Mouse (Mus musculus): ENCODE results near the gene Gm5286. TPM values are rescaled to one million over a fixed set of nuclear protein-coding genes. Genes with fewer than 3 reads are reported as not detected.

The Gm5286 gene
- total RNA-seq (2023), result not detected in 2 replicates

GRCm38 (mm10) chr3:94196414-94196813 is at the start of gene Gm5286:
Gm5286 (plus strand) TSS chr3:94196714.

GRCm38 (mm10) chr3:94178093-94178492 is 18.4 kb upstream of the Gm5286 start, which contains the start of gene Gm10696:
Gm10696 (minus strand) TSS chr3:94178193.

Other genes with a start within 250 kb of the Gm5286 start
- gene Tdpoz5, start 235.4 kb upstream of the Gm5286 start, total RNA-seq (2023), result not detected in 2 replicates
- gene Gm9125, start 141.8 kb upstream of the Gm5286 start, total RNA-seq (2023), result not detected in 2 replicates
- not detected in 2 replicates for gene Gm10697, start 124.1 kb upstream of the Gm5286 start, total RNA-seq (2023)
- gene Gm10696, start 18.5 kb upstream of the Gm5286 start, total RNA-seq (2023), result not detected in 2 replicates
- not detected in 2 replicates for gene Gm4778, start 67.3 kb downstream of the Gm5286 start, total RNA-seq (2023)
- gene Them4, start 113.4 kb downstream of the Gm5286 start, total RNA-seq (2023), result 0.35 and 0.75 TPM in 2 replicates
- not detected in 2 replicates for gene Them5, start 145.4 kb downstream of the Gm5286 start, total RNA-seq (2023)
- not detected in 2 replicates for gene C2cd4d, start 165.7 kb downstream of the Gm5286 start, total RNA-seq (2023)
- not detected in 2 replicates for gene Rorc, start 176.1 kb downstream of the Gm5286 start, total RNA-seq (2023)
- not detected in 2 replicates for gene Lingo4, start 201.8 kb downstream of the Gm5286 start, total RNA-seq (2023)
- 0.38 and 1.3 TPM in 2 replicates for gene Tdrkh, start 216.6 kb downstream of the Gm5286 start, total RNA-seq (2023)
- gene Mrpl9, start 246.6 kb downstream of the Gm5286 start, total RNA-seq (2023), result 21.5 and 28.5 TPM in 2 replicates
- not detected in 2 replicates for gene Oaz3, start 247.2 kb downstream of the Gm5286 start, total RNA-seq (2023)